Mouse (Mus musculus) frontal cortex, postnatal 36 days (tissue): ENCODE data around the gene Acvr2a.
A peak's percentile ranks its signal among the peaks of the same experiment; 100 is the strongest.
"Not testable (repeated sequence)": the region's sequence is repeated elsewhere in the genome, so short reads cannot be mapped to it uniquely, and the experiment has no call there.

Source experiments
- DNase-seq, 2 experiments: peaks; one replicate each; pipeline ENCODE4 v3.0.0; 2022; ENCODE audit warnings: low spot score in 2 of 2

The Acvr2a gene

GRCm38 (mm10) chr2:48813371-48814222 is at the start of gene Acvr2a:
Gene Acvr2a, plus strand, starts transcription at chr2:48814109.
- peak; percentile 89 to 91 for DNase-seq

- DNase-seq: no peak
Observed at GRCm38 (mm10) chr2:48766513-48766912, 47.4 kb upstream of the Acvr2a start.

GRCm38 (mm10) chr2:48767778-48768177 is 46.1 kb upstream of the Acvr2a start:
- DNase-seq: peak; percentile 12 to 58

- no peak for DNase-seq
Observed at GRCm38 (mm10) chr2:48768219-48768618, 45.7 kb upstream of the Acvr2a start.

- DNase-seq: no peak
Observed at GRCm38 (mm10) chr2:48770100-48770499, 43.8 kb upstream of the Acvr2a start.

- no peak for DNase-seq
Observed at GRCm38 (mm10) chr2:48770634-48771033, 43.3 kb upstream of the Acvr2a start.

- DNase-seq: peak in 1 of 2 experiments; percentile 29
Observed at GRCm38 (mm10) chr2:48775281-48775680, 38.6 kb upstream of the Acvr2a start.

- DNase-seq: no peak
Observed at GRCm38 (mm10) chr2:48788901-48789300, 25.0 kb upstream of the Acvr2a start.

- DNase-seq: peak; percentile 48 to 53
Observed at GRCm38 (mm10) chr2:48814223-48815038, 522 bp downstream of the Acvr2a start.

- DNase-seq: peak in 1 of 2 experiments; percentile 19
Observed at GRCm38 (mm10) chr2:48815039-48815590, 1.2 kb downstream of the Acvr2a start.

GRCm38 (mm10) chr2:48816141-48817028 is 2.5 kb downstream of the Acvr2a start:
- no peak for DNase-seq

- DNase-seq: no peak
Observed at GRCm38 (mm10) chr2:48825878-48826277, 12.0 kb downstream of the Acvr2a start.

GRCm38 (mm10) chr2:48826380-48826779 is 12.5 kb downstream of the Acvr2a start:
- no peak for DNase-seq

GRCm38 (mm10) chr2:48830492-48830891 is 16.6 kb downstream of the Acvr2a start:
- no peak for DNase-seq

- DNase-seq: no peak
Observed at GRCm38 (mm10) chr2:48832305-48832704, 18.4 kb downstream of the Acvr2a start.

GRCm38 (mm10) chr2:48833884-48834450 is 20.1 kb downstream of the Acvr2a start:
- no peak for DNase-seq

- DNase-seq: no peak
Observed at GRCm38 (mm10) chr2:48841611-48842470, 27.9 kb downstream of the Acvr2a start.

- no peak for DNase-seq
Observed at GRCm38 (mm10) chr2:48846689-48847398, 32.9 kb downstream of the Acvr2a start.

GRCm38 (mm10) chr2:48865596-48865995 is 51.7 kb downstream of the Acvr2a start:
- DNase-seq: not testable (repeated sequence)
